Mouse (Mus musculus): ENCODE results near the gene Efemp2. TPM values are rescaled to one million over a fixed set of nuclear protein-coding genes. Genes with fewer than 3 reads are reported as not detected.
A peak's percentile ranks its signal among the peaks of the same experiment; 100 is the strongest.

The Efemp2 gene
- polyA plus RNA-seq, 1 experiment from 2014 or later, result 62.7 TPM

DNA sequence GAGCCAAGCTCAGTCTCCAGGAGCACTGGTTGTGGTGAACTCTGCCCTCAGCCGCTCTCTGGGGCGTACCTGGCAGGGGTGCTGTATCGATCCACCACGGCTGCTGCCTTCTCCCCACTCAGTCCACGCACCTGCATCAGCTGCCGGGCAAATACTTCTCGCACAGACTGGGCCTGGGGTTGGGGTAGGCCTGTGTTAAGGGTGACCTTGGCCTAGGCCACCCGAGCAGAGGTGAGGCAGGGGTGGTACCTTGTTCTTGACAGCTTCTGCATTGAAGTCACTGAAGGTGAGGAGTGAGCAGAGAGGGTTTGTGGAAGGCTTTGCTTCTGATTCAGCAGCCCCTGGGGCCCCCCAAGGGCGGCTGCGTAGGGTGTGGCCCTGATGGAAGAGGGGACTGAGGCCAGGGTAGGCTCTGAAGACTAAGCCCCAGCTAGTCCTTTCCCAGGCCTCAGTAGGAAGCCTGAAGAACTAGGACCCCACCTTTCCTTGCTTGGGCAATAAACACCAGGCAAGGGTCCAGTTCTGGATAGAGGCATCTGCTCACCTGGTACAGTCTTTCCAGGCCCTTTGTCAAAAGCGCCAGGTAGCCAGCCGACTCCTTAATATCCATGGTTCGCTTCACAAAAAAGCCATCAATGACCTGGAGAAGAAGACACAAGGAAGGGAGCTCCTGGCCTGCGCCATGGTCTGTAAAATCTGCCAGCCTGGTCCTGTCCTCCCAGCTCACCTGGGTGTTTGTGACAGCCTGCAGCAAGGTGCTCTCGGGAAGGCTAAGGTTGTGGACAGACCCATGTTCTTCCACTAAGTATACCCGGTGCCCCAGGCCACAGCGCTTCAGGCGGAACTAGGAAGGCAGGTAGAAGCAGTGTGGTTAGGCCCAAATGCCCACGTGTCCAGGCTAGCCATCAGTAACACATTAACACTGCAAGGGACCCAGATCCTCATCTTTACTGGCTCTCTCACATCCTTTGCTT lies 9.9 kb downstream of the Efemp2 start:
- Histone ChIP-seq H3K27ac (ENCODE audit: low read length) (no peak overlapping the region), H3K4me1 (ENCODE audit: control insufficient read depth, insufficient read depth, low read length) (peaks cover 15% of the 10 kb centered on the region), H3K9ac (ENCODE audit: low read length) (no peak overlapping the region), H3K9me3 (replicated peaks; ENCODE audit: control insufficient read depth, low read length) (no peaks in the 10 kb centered on the region), H3K4me3 (ENCODE audit: low read length) (no peak overlapping the region), H3K27me3 (ENCODE audit: control insufficient read depth, insufficient read depth, low read length) (no peaks in the 10 kb centered on the region), H3K4me2 (ENCODE audit: low read depth, low read length) (no peak overlapping the region), H3K36me3 (ENCODE audit: control insufficient read depth, insufficient read depth) (peaks cover 33% of the 10 kb centered on the region)
- ATAC-seq (replicated peaks; ENCODE audit: extremely low read depth, insufficient read depth, low FRiP score), result no peak
- 91% methylated on average over 19 of the region's 19 CpGs for WGBS

- Histone ChIP-seq H3K36me3 (ENCODE audit: control insufficient read depth, insufficient read depth) (peaks cover 33% of the 10 kb centered on the region), H3K4me3 (ENCODE audit: low read length) (no peak overlapping the region), H3K4me1 (ENCODE audit: control insufficient read depth, insufficient read depth, low read length) (peaks cover 16% of the 10 kb centered on the region), H3K4me2 (ENCODE audit: low read depth, low read length) (no peak overlapping the region), H3K27ac (ENCODE audit: low read length) (no peak overlapping the region), H3K9ac (ENCODE audit: low read length) (no peak overlapping the region), H3K27me3 (ENCODE audit: control insufficient read depth, insufficient read depth, low read length) (no peaks in the 10 kb centered on the region), H3K9me3 (replicated peaks; ENCODE audit: control insufficient read depth, low read length) (no peaks in the 10 kb centered on the region)
- WGBS, result 81% methylated on average over 5 of the region's 5 CpGs
- no peak for ATAC-seq (replicated peaks; ENCODE audit: extremely low read depth, insufficient read depth, low FRiP score)
Observed at GRCm38 (mm10) chr19:5484496-5484895, 10.7 kb downstream of the Efemp2 start.

- peaks cover 20% of the 10 kb centered on the region for H3K4me1 ChIP-seq (ENCODE audit: control insufficient read depth, insufficient read depth, low read length)
- no peaks in the 10 kb centered on the region for H3K9me3 ChIP-seq (replicated peaks; ENCODE audit: control insufficient read depth, low read length)
- H3K4me2 ChIP-seq (ENCODE audit: low read depth, low read length), result no peak overlapping the region
- peaks cover 29% of the 10 kb centered on the region for H3K36me3 ChIP-seq (ENCODE audit: control insufficient read depth, insufficient read depth)
- no peaks in the 10 kb centered on the region for H3K27me3 ChIP-seq (ENCODE audit: control insufficient read depth, insufficient read depth, low read length)
- no peak overlapping the region for H3K27ac ChIP-seq (ENCODE audit: low read length)
- no peak overlapping the region for H3K9ac ChIP-seq (ENCODE audit: low read length)
- H3K4me3 ChIP-seq (ENCODE audit: low read length), result no peak overlapping the region
- no peak for ATAC-seq (replicated peaks; ENCODE audit: extremely low read depth, insufficient read depth, low FRiP score)
- WGBS, result 87% methylated on average over 8 of the region's 8 CpGs
Observed at GRCm38 (mm10) chr19:5485371-5485770, 11.6 kb downstream of the Efemp2 start.

GRCm38 (mm10) chr19:5485821-5486220 lies 12.1 kb downstream of the Efemp2 start:
- Histone ChIP-seq H3K27me3 (ENCODE audit: control insufficient read depth, insufficient read depth, low read length) (no peaks in the 10 kb centered on the region), H3K9ac (ENCODE audit: low read length) (no peak overlapping the region), H3K27ac (ENCODE audit: low read length) (no peak overlapping the region), H3K4me1 (ENCODE audit: control insufficient read depth, insufficient read depth, low read length) (peaks cover 20% of the 10 kb centered on the region), H3K4me2 (ENCODE audit: low read depth, low read length) (no peak overlapping the region), H3K4me3 (ENCODE audit: low read length) (no peak overlapping the region), H3K9me3 (replicated peaks; ENCODE audit: control insufficient read depth, low read length) (no peaks in the 10 kb centered on the region), H3K36me3 (ENCODE audit: control insufficient read depth, insufficient read depth) (peaks cover 26% of the 10 kb centered on the region)
- ATAC-seq (replicated peaks; ENCODE audit: extremely low read depth, insufficient read depth, low FRiP score), result no peak
- WGBS, result 91% methylated on average over 7 of the region's 7 CpGs

DNA sequence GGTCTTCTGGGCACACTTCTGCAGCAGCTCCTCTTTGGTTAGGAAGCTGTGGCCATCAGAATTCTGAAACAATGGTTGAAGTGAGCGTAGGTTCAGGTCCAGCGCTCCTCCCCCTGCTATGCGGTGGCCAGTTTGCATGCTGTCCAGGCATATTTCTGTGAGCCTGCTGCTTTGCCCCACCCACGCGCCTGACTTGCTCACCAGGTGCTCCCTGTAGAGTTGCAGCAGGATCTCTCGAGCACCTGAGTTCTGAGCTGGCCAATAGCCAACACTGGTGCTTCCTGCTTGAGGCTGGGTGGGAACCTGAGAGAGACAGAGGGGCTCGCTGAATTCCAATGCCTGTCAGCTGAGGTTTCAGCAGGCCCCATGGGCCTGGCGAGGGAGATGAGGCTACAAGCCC lies 12.5 kb downstream of the Efemp2 start:
- Histone ChIP-seq H3K27ac (ENCODE audit: low read length) (no peak overlapping the region), H3K9ac (ENCODE audit: low read length) (no peak overlapping the region), H3K36me3 (ENCODE audit: control insufficient read depth, insufficient read depth) (peaks cover 25% of the 10 kb centered on the region), H3K4me2 (ENCODE audit: low read depth, low read length) (no peak overlapping the region), H3K27me3 (ENCODE audit: control insufficient read depth, insufficient read depth, low read length) (no peaks in the 10 kb centered on the region), H3K9me3 (replicated peaks; ENCODE audit: control insufficient read depth, low read length) (no peaks in the 10 kb centered on the region), H3K4me3 (ENCODE audit: low read length) (no peak overlapping the region), H3K4me1 (ENCODE audit: control insufficient read depth, insufficient read depth, low read length) (peaks cover 20% of the 10 kb centered on the region)
- ATAC-seq (replicated peaks; ENCODE audit: extremely low read depth, insufficient read depth, low FRiP score), result no peak
- 80% methylated on average over 8 of the region's 8 CpGs for WGBS

DNA sequence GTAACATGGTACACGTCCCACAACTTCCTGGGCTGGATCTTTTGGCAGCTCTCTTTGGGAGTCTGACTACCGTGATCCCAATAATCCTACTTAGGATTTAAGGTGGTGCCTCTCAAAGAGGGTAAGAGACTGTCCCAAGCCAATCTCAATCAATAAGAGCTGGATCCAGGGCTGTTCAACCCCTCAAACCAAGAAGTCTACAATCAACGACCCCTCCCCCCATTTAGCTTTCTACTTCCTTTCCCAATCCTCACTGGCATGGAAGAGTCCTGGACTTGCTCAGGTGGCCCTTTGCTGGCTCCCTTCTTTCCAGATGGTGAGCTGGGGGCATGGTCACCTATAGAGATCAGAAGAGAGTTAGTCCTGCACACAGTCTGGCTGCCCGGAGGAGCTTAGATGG lies 13.0 kb downstream of the Efemp2 start:
- H3K27me3 ChIP-seq (ENCODE audit: control insufficient read depth, insufficient read depth, low read length), result no peaks in the 10 kb centered on the region
- peaks cover 21% of the 10 kb centered on the region for H3K4me1 ChIP-seq (ENCODE audit: control insufficient read depth, insufficient read depth, low read length)
- ATAC-seq (replicated peaks; ENCODE audit: extremely low read depth, insufficient read depth, low FRiP score), result no peak
- H3K4me3 ChIP-seq (ENCODE audit: low read length), result no peak overlapping the region; the same call in 1 of the 2 replicates
- peak overlapping the region; percentile 17; the same call in 1 of the 2 replicates for H3K4me2 ChIP-seq (ENCODE audit: low read depth, low read length)
- H3K27ac ChIP-seq (ENCODE audit: low read length), result no peak overlapping the region
- peaks cover 21% of the 10 kb centered on the region for H3K36me3 ChIP-seq (ENCODE audit: control insufficient read depth, insufficient read depth)
- H3K9ac ChIP-seq (ENCODE audit: low read length), result no peak overlapping the region
- no peaks in the 10 kb centered on the region for H3K9me3 ChIP-seq (replicated peaks; ENCODE audit: control insufficient read depth, low read length)
- WGBS, result 77% methylated on average over 4 of the region's 4 CpGs

- Histone ChIP-seq H3K9ac (ENCODE audit: low read length) (peak within 1 kb of the TSS; percentile 83), H3K36me3 (ENCODE audit: control insufficient read depth, insufficient read depth) (peaks cover 15% of the 10 kb centered on the region), H3K4me2 (ENCODE audit: low read depth, low read length) (peak within 1 kb of the TSS; percentile 71), H3K27me3 (ENCODE audit: control insufficient read depth, insufficient read depth, low read length) (no peaks in the 10 kb centered on the region), H3K27ac (ENCODE audit: low read length) (peak within 1 kb of the TSS; percentile 100), H3K4me3 (ENCODE audit: low read length) (peak within 1 kb of the TSS; percentile 69), H3K4me1 (ENCODE audit: control insufficient read depth, insufficient read depth, low read length) (peaks cover 32% of the 10 kb centered on the region), H3K9me3 (replicated peaks; ENCODE audit: control insufficient read depth, low read length) (no peaks in the 10 kb centered on the region)
- under 1% methylated on average over 39 of the region's 39 CpGs for WGBS
- ATAC-seq (replicated peaks; ENCODE audit: extremely low read depth, insufficient read depth, low FRiP score), result peak; percentile 68
Observed at GRCm38 (mm10) chr19:5487768-5488550, 14.2 kb downstream of the Efemp2 start, which contains the start of gene Mus81. Gene Mus81 (minus strand): TSS chr19:5488402.

DNA sequence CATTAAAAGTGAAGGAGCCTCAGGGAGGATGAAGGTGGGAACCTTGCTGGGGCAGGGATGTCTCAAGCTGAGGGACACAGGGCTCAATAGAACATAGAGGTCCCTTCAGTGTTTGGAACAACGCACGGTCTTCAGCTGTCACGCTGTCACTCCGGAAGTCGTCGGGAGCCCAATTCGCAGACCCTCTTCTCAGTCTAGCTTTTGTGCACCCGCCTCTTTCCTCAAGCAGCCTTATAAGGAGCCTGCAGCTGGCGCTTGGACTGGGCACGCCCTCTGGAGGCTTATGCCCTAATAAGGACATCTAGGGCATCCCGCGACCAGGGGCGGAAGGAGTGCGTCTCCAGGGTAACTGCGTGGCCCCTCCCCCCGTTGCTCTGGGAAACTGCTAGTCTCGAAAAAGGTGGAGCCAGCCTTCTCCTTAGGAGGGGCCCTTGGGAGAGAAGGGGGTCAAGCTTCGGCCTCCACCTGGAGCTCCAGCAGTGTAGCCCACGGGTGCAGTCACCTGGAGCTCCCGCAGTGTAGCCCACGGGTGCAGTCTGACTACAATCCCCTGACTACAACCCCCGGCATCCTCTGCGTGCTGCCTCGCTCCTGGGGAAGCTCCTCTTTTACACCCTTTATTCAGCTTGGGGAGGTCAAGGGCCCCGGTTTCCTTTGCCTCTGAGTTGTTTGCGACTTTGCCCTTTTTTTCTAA lies 15.3 kb downstream of the Efemp2 start:
- Histone ChIP-seq H3K9me3 (replicated peaks; ENCODE audit: control insufficient read depth, low read length) (no peaks in the 10 kb centered on the region), H3K27ac (ENCODE audit: low read length) (peak overlapping the region; percentile 100), H3K27me3 (ENCODE audit: control insufficient read depth, insufficient read depth, low read length) (no peaks in the 10 kb centered on the region), H3K4me3 (ENCODE audit: low read length) (peak overlapping the region; percentile 69), H3K9ac (ENCODE audit: low read length) (peak overlapping the region; percentile 83), H3K36me3 (ENCODE audit: control insufficient read depth, insufficient read depth) (peaks cover 23% of the 10 kb centered on the region), H3K4me1 (ENCODE audit: control insufficient read depth, insufficient read depth, low read length) (peaks cover 34% of the 10 kb centered on the region), H3K4me2 (ENCODE audit: low read depth, low read length) (peak overlapping the region; percentile 71)
- under 1% methylated on average over 26 of the region's 26 CpGs for WGBS
- ATAC-seq (replicated peaks; ENCODE audit: extremely low read depth, insufficient read depth, low FRiP score), result peak; percentile 77
